Mouse (Mus musculus) liver, embryonic 14.5 days (tissue): ENCODE data around the gene Hspa12b. TPM values are rescaled to one million over a fixed set of nuclear protein-coding genes. Genes with fewer than 3 reads are reported as not detected.

Source experiments
- ATAC-seq: fragments of 200-750 bp; cut with Nextera tagmentation; 2 replicates; pipeline ENCODE4 v1.8.0; 2017; ENCODE audit warnings: moderate number of reproducible peaks, mild to moderate bottlenecking, moderate library complexity; ENCODE audit not compliant: insufficient read depth
- DNase-seq, 3 experiments: peaks; one replicate each; pipeline ENCODE4 v3.0.0-alpha.2; 2012 to 2013; ENCODE audit warnings: low read depth in 3 of 3, low spot score in 3 of 3
- H3K27ac ChIP-seq: fragments of 300-500 bp; sonication (generic); 2 replicates; pipeline ENCODE4 v1.5.1; 2014; ENCODE audit warnings: moderate library complexity, mild to moderate bottlenecking, control low read depth, inconsistent platforms
- H3K27me3 ChIP-seq: fragments of 300-500 bp; sonication (generic); 2 replicates; pipeline ENCODE4 v1.6.1; 2014; ENCODE audit warnings: mild to moderate bottlenecking, low read length, moderate library complexity; ENCODE audit not compliant: control insufficient read depth, insufficient read depth
- H3K36me3 ChIP-seq: fragments of 300-500 bp; sonication (generic); replicated peaks from 2 replicates; pipeline ENCODE4 v1.6.1; 2014; ENCODE audit warnings: low read depth; ENCODE audit not compliant: control insufficient read depth, insufficient read depth
- H3K4me1 ChIP-seq, 2 experiments: fragments of 200-500 bp in 1 of 2; fragments of 300-500 bp in 1 of 2; sonication (generic) in 1 of 2; replicated peaks; 2 replicates each; pipeline ENCODE4 v1.6.1; 2012 to 2014; ENCODE audit warnings: antibody characterized with exemption in 1 of 2, inconsistent platforms in 1 of 2, low read length in 1 of 2; ENCODE audit not compliant: control insufficient read depth in 2 of 2, insufficient read depth in 2 of 2
- H3K4me2 ChIP-seq: fragments of 300-500 bp; sonication (generic); 2 replicates; pipeline ENCODE4 v1.6.1; 2014; ENCODE audit warnings: low read depth, mild to moderate bottlenecking, control low read depth, moderate library complexity
- H3K4me3 ChIP-seq, 2 experiments: fragments of 200-500 bp in 1 of 2; fragments of 300-500 bp in 1 of 2; sonication (generic) in 1 of 2; 2 replicates each; pipeline ENCODE4 v1.5.1; 2012 to 2014; ENCODE audit warnings: low read depth in 2 of 2, low read length in 2 of 2, mild to moderate bottlenecking in 2 of 2, control low read depth in 1 of 2, inconsistent platforms in 1 of 2, moderate library complexity in 1 of 2; ENCODE audit not compliant: insufficient read depth in 1 of 2
- H3K9ac ChIP-seq: fragments of 300-500 bp; sonication (generic); replicated peaks from 2 replicates; pipeline ENCODE4 v1.6.1; 2014; ENCODE audit warnings: mild to moderate bottlenecking, control low read depth, moderate library complexity
- H3K9me3 ChIP-seq: fragments of 300-500 bp; sonication (generic); 2 replicates; pipeline ENCODE4 v1.6.1; 2016; ENCODE audit warnings: low read length, mixed read lengths; ENCODE audit not compliant: control insufficient read depth
- CTCF ChIP-seq: IDR thresholded peaks from 2 replicates; pipeline ENCODE4 v1.5.1; 2016; ENCODE audit warnings: antibody characterized with exemption, low read depth, control low read depth
- EP300 ChIP-seq: IDR thresholded peaks from 2 replicates; pipeline ENCODE4 v1.6.1; 2016; ENCODE audit warnings: antibody characterized with exemption, low read depth
- WGBS: fragments of 180-500 bp; shearing (Covaris S2); extraction: QIAGEN DNeasy Blood & Tissue Kit; methylation state at CpG from one replicate; pipeline ENCODE4 v1.1.7; 2014; ENCODE audit not compliant: insufficient replicate concordance; 5-methylcytosine and 5-hydroxymethylcytosine counted together
- polyA plus RNA-seq, 2 experiments: library from polyadenylated mRNA; depleted of rRNA in 1 of 2; stranded (reverse) in 1 of 2; unstranded in 1 of 2; fragments of >200 nt; fragmentation: Nextera tagmentation in 1 of 2; extraction: Ambion mirVana in 1 of 2; gene quantifications; 2 replicates each; pipeline versions ENCODE4 v1.2.1 to v1.2.3; 2012 to 2014

Hspa12b gene
- polyA plus RNA-seq, 2 experiments = 0.71 to 2.1 TPM

DNA sequence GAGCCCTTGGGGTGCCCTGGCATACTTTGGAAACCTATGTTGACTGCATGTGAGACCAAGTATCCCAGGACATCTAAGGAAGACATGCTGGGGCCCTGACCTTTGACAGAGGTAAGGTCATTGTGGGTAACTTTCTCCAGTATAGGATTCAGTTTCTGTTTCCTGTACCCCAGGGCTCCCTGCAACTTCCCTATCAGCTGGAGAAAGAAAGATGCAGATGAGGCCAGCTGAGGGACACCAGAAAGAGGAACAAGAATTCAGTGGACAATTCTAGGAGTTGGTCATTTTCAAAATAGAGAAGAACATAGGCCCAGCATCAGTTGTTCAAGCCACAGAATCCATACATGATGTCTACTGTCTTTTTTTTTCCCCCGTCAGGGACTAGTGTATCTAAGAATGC, 37.4 kb upstream of the Hspa12b start:
- no peak overlapping the region for H3K4me3 ChIP-seq
- no peaks in the 10 kb centered on the region for H3K9me3 ChIP-seq
- H3K27ac ChIP-seq = no peak overlapping the region
- no peak for ATAC-seq
- TF ChIP-seq EP300 (no peak), CTCF (no peak)
- H3K4me1 ChIP-seq = 0 out of 4 replicates have a peak, but pooled peaks cover 0 to 3% of the 10 kb centered on the region in 2 experiments
- 38% methylated on average over 1 of the region's 1 CpGs for WGBS
- DNase-seq = no peak
- H3K27me3 ChIP-seq = no peaks in the 10 kb centered on the region
- no peak overlapping the region for H3K9ac ChIP-seq
- H3K36me3 ChIP-seq = no peaks in the 10 kb centered on the region
- no peak overlapping the region for H3K4me2 ChIP-seq

DNA sequence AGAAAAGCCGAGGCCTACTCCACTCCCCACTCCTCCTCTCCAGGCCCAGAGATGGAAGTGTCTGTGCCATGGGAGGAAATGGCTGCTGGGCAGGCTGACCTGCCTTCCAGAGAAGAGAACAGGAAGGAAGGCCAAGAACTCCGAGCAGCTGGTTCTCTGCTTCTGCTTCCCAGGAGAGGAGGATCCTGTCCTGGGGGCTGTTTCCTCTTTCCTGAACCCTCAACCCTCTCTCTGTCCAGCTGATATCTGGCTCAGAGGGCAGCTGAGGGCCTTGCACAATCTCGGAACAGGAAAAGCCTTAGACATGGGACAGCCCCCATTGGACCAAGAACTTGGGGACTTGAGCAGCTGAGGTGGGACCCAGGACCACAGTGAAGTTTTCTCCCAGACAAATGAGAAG, 36.2 kb upstream of the Hspa12b start:
- Histone ChIP-seq H3K4me3 (no peak overlapping the region), H3K9me3 (no peaks in the 10 kb centered on the region), H3K36me3 (no peaks in the 10 kb centered on the region), H3K9ac (no peak overlapping the region), H3K4me1 (peaks cover 4 to 7% of the 10 kb centered on the region in 2 experiments), H3K27ac (no peak overlapping the region), H3K4me2 (no peak overlapping the region), H3K27me3 (no peaks in the 10 kb centered on the region)
- DNase-seq (no peak), ATAC-seq (no peak)
- 47% methylated on average over 3 of the region's 3 CpGs for WGBS
- no peak for TF ChIP-seq EP300
- no peak for TF ChIP-seq CTCF

DNA sequence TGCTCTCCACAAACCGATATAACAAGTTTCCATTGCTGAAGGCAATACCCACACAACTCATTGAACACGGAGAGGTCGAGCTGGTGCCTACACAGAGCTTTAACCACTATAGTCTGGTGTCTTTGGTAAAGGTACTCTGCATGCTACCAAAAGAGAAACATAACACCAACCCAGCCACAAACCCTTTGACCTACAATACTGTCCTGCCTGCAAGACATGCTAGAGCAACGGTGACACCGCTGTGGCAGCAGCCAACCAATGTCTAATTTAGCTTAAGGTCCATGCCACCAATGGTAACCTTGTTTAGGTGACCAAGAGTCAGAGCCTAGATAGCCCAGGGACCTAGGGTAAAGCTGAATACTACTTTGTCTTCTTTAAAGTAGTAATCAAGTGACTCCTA, 33.5 kb upstream of the Hspa12b start:
- TF ChIP-seq EP300 (no peak), CTCF (no peak)
- H3K36me3 ChIP-seq = no peaks in the 10 kb centered on the region
- DNase-seq (no peak), ATAC-seq (no peak)
- no peaks in the 10 kb centered on the region for H3K27me3 ChIP-seq
- no peak overlapping the region for H3K4me3 ChIP-seq
- no peak overlapping the region for H3K27ac ChIP-seq
- H3K4me1 ChIP-seq = peaks cover 17 to 20% of the 10 kb centered on the region in 2 experiments
- no peak overlapping the region for H3K4me2 ChIP-seq
- 76% methylated on average over 5 of the region's 5 CpGs for WGBS
- no peak overlapping the region for H3K9ac ChIP-seq
- H3K9me3 ChIP-seq = no peaks in the 10 kb centered on the region

DNA sequence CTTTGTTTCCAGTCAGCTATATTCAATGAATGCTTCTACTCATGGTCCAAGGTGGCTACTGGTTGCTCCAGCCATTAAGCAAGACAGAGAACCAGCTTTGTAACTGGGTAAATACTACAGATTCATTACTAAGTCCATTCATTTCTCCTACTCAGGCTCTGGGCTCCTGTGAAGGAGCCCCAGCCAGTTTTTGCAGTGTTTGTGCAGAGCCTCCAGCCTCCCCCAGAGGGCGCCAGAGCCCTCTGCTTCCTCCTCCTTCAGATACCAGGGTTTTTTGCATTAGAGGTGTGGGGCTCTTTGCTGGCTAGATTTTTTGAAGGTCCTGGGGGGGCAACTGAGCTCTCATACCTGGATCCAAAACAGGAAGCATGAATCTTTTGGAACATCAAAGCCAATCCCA, 32.3 kb upstream of the Hspa12b start:
- Histone ChIP-seq H3K27ac (no peak overlapping the region), H3K4me1 (peaks cover 17 to 20% of the 10 kb centered on the region in 2 experiments), H3K9ac (no peak overlapping the region), H3K27me3 (no peaks in the 10 kb centered on the region), H3K4me2 (no peak overlapping the region), H3K4me3 (no peak overlapping the region), H3K9me3 (no peaks in the 10 kb centered on the region), H3K36me3 (no peaks in the 10 kb centered on the region)
- 0 out of 2 replicates have a peak, but pooled peaks have one; percentile 30 for ATAC-seq
- TF ChIP-seq CTCF (peak; percentile 96), EP300 (0 out of 2 replicates have a peak, but pooled peaks have one; percentile 34)
- 0% methylated on average over 1 of the region's 1 CpGs for WGBS
- DNase-seq = peak; percentile 57 to 68 (median 59)

DNA sequence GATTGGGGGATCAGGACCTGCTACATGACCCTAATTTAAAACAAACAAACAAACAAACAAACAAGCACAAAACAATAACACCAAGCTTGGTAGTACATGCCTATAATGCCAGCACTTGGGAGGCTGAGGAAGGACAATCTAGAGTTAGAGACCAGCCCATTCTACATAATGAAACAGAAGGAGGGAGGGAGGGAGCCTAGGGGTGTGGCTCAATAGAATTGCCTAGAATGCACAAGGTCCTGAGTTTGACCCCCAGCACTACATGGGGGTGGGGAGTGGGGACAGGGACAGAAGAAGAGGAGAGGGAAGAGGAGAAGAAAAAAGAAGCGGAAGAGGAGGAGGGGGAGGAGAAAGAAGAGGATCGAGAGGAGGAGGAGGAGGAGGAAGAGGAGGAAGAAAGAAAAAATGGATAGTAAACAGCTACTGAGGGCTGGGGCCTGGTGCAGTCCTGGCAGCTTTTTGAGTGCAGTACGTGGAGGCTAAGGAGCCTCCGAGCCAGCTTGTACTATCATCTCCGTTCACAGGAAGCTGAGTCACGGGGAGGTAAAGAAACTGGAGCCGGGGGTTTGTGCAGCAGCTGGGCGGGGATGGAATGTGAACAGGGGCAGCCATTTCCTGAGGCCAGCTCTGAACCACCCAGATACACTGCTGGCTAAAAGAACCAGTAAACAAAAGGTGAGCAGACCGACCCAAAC, 30.8 kb upstream of the Hspa12b start:
- Histone ChIP-seq H3K4me1 (peaks cover 17 to 20% of the 10 kb centered on the region in 2 experiments), H3K27me3 (no peaks in the 10 kb centered on the region), H3K9me3 (no peaks in the 10 kb centered on the region), H3K36me3 (no peaks in the 10 kb centered on the region), H3K9ac (peak overlapping the region; percentile 65), H3K27ac (peak overlapping the region; percentile 96), H3K4me3 (no peak overlapping the region), H3K4me2 (peak overlapping the region; percentile 67)
- WGBS = 5% methylated on average over 9 of the region's 9 CpGs
- peak; percentile 95 for ATAC-seq
- DNase-seq = peak; percentile 63 to 75 (median 66)
- TF ChIP-seq EP300 = peak; percentile 78
- no peak for TF ChIP-seq CTCF
